Mouse (Mus musculus): ENCODE results near the gene Zc3h12a.

Gene Zc3h12a

DNA sequence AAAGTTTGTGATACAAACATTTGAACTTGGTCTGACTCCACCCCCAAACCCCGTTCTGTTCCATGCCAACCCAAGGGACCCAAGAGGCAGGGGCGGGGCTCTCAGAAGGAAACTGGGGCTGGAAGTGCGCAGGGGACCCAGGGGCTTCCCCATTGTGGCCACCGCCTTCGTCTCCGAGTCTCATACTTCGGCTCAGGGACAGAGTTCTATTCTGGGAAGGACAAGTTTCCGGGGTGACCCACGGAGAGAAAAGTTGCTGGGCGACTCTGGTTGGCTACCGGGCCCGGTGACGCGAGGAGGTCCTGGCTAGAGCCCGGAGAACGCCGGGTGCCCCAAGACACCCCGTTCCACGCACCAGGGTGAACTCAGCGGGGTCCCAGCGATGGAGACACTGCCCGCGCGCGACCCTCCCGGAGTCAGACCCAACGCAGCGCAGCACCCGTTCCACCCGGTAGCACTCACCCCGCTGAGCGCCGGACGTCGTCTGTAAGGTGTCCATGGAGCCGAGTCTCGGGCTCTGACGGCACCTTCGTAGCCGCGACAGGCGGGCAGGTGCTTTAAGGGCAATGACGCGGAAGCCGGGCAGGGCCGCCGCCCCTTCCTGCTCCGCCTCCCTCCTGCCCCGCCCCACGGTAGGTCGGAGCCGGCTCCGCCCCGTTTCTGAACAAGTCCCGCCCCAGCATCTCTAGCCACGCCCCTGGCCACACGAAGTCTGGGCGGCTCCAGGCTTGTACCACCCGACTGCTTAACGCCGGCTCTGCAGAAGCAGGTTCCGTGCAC lies at the start of gene Zc3h12a:
Zc3h12a (minus strand) TSS at position 536 of the 780 bp plus-strand sequence.
- CTCF ChIA-PET, result no interaction called here

GRCm38 (mm10) chr4:125176639-125177165 lies 49.1 kb upstream of the Zc3h12a start:
- CTCF ChIA-PET, result no interaction called here

- CTCF ChIA-PET, result no interaction called here
Observed at GRCm38 (mm10) chr4:125176190-125176589, 48.5 kb upstream of the Zc3h12a start.

- CTCF ChIA-PET, result no interaction called here
Observed at GRCm38 (mm10) chr4:125175591-125175990, 48.0 kb upstream of the Zc3h12a start.

GRCm38 (mm10) chr4:125174516-125175185 lies 47.0 kb upstream of the Zc3h12a start:
- CTCF ChIA-PET, result no interaction called here

- CTCF ChIA-PET, result no interaction called here
Observed at GRCm38 (mm10) chr4:125173150-125173549, 45.5 kb upstream of the Zc3h12a start.

- CTCF ChIA-PET, result no interaction called here
Observed at GRCm38 (mm10) chr4:125172736-125173135, 45.1 kb upstream of the Zc3h12a start.

GRCm38 (mm10) chr4:125167723-125168122 lies 40.1 kb upstream of the Zc3h12a start:
- CTCF ChIA-PET, result no interaction called here

GRCm38 (mm10) chr4:125164861-125165260 lies 37.2 kb upstream of the Zc3h12a start:
- CTCF ChIA-PET, result no interaction called here

DNA sequence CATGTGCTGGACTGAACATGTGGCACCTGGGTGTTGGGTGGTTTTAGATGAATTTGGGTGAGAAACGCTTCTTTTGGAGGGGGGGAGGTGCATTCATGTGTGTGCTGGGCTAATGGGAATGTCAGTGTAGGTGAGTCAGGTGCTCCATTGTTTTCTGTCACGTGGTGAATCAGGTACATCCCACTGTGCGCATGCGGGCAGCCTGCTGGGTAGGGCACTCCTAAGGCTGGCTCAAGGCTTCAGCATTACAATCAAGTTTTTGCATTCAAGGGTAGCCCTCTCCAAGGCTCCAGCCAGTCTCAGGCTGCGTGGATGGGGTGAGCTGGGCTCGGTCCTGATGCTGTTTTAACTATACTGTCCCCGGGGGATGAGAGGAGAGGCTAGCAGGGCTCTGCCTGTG lies 35.1 kb upstream of the Zc3h12a start:
- CTCF ChIA-PET, result no interaction called here

DNA sequence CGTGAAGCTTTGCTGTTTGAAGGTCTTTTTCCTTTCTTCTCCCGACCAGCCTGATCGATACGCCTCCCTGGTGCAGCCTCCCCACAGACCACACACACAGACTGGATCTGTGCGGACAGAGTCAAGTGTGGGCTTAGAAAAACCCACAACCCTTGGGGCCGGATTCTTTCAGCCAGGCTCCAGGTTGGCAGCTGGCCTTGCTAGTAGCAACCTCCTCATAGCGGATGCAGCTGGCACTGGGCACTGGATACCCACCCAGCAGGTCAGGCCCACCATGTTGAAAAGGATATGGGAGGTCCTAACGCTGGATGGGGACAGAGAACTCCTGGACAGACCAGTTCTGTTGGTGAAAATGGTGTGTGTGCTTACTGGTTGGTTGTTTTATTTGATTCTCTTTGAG lies 33.8 kb upstream of the Zc3h12a start:
- CTCF ChIA-PET, result no interaction called here

DNA sequence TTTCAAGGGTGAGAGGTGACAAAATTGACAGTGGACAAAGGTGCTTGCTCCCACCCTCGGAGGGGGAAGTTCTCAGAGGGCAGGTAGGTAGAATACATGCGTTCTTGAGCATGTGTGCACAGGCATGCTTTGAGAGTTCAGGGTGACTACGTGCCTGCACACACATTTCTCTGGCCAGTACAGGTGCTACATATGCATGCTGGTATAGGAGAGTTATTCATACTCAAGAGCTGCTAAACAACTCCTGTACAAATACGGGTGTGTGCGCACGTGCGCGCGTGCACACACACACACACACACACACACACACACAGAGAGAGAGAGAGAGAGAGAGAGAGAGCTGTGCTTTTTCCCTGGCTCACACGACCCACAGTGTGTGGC lies 33.3 kb upstream of the Zc3h12a start:
- CTCF ChIA-PET, result no interaction called here

DNA sequence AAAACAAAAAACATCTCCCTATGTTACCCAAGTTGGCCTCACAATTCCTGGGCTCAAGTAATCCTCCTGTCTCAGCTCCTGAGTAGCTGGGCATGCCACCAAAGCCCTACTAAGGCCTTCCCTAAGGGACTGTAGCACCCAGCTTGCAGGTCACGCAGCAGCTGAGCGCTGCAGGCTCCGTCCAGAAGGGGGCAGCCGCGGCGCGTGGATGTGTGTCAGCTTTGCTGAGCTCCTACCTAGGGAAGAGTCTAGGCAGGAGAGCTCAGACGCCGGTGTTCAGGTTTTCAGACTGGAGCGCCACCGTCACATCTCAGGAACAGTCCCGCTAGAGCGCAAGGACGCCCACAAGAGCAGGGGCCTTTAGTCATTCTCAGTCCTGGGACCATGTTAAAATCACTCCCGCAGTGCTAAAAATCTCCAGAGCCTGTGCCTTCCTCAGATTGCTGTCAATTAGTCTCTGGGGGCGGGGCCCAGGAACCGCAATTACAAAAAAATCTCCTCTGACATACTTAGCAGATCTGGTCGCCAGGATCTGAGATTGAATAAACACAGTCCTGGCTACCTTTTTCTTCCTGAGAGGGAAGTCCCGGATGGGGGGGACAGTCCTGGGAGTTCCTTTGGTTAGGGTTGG lies 32.8 kb upstream of the Zc3h12a start:
- CTCF ChIA-PET, result interaction anchor here (0.5 to 1.0 kb wide), 4 partner anchors 37 to 1448 kb away, joined by 3 to 7 read pairs (median 6); no protein-coding TSS in a partner anchor

- CTCF ChIA-PET, result interaction anchor here (0.6 kb wide), 1 partner anchor 112 kb away, joined by 8 read pairs; no protein-coding TSS in a partner anchor
Observed at GRCm38 (mm10) chr4:125158581-125159317, 31.1 kb upstream of the Zc3h12a start.

- CTCF ChIA-PET, result no interaction called here
Observed at GRCm38 (mm10) chr4:125158081-125158480, 30.4 kb upstream of the Zc3h12a start.

DNA sequence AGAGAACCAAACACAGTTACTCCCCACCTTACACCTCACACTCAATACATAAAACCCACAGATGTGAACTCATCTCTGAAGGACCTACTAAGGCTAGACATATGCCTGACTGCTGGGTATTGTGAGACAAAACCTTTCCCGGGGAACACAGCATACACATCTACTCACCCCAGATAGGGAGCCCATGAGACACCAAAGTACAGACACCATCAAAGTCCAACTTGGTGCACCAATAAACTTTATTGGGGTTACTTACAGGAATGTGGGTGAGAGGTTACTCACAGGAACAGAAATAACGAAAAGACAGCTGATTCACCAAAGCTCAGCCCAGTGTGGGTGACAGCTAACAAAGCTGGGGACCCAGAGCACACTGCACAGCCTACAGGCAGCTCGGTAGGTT lies 29.7 kb upstream of the Zc3h12a start:
- CTCF ChIA-PET, result no interaction called here

- CTCF ChIA-PET, result no interaction called here
Observed at GRCm38 (mm10) chr4:125155646-125156045, 28.0 kb upstream of the Zc3h12a start.

DNA sequence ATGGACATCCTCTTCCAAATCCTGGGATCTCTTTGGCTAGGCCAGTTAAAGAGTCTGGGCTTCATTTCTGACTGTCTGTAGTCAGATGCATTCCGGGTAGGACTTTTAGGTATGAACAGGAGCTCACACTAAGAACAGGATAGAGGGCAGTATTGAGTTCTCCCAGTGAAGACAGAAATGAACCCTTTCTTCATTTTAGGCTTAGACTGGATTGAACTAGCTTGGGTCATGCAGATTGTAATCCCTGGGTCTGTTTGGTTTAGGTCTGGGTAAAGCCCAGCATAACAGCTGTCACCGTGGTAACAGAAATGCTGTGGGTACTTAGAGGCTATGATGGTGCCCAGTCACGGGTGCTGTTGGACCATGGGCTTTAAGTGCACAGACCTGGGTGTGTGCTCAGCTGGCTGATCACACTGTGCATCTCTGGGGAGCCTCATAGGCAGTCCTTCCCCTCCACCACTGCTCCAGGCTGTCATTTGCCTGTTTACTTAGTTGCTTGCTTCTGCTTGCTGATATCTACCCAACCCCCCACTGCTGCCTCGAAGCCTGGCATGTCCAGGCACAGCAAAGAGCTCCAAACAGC lies 26.1 kb upstream of the Zc3h12a start:
- CTCF ChIA-PET, result no interaction called here

DNA sequence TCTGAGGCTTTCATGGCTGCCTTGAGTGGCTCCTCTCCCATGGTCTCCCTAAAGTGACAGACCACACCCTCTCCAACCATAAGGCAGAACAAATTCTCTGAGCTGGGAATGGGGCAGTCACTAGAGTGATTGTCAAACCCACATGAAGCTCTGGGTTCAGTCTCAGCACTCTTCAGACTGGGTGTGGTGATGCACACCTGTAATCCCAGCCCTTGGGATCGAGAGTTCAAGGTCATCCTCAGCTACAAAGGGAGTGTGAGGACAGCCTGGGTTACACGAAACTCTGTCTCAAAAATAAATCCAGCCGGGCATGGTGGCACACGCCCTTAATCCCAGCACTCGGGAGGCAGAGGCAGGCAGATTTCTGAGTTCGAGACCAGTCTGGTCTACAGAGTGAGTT lies 24.8 kb upstream of the Zc3h12a start:
- CTCF ChIA-PET, result no interaction called here

DNA sequence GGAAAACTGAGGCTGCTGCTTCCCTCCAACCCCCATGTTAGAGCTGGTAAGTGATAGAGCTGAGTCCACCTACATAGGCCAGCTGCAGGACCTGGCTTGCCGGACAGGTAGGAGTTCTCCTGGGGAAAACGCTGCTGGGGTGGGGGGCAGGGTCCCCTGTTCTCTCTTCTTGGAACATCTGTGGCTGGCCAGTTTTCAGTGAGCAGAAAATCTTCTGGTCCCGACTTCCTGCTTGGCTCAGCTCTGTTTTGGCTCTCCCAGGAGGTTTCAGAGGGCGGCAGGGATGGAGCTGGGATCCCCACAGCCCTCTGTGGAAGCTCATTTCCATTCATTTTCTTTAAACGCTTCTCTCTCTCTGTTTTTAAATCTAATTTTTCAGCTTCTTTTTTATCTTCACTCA lies 21.8 kb upstream of the Zc3h12a start:
- CTCF ChIA-PET, result no interaction called here

- CTCF ChIA-PET, result interaction anchor here (0.6 kb wide), 1 partner anchor 33 kb away, joined by 3 read pairs; no protein-coding TSS in a partner anchor
Observed at GRCm38 (mm10) chr4:125147970-125148369, 20.3 kb upstream of the Zc3h12a start.

DNA sequence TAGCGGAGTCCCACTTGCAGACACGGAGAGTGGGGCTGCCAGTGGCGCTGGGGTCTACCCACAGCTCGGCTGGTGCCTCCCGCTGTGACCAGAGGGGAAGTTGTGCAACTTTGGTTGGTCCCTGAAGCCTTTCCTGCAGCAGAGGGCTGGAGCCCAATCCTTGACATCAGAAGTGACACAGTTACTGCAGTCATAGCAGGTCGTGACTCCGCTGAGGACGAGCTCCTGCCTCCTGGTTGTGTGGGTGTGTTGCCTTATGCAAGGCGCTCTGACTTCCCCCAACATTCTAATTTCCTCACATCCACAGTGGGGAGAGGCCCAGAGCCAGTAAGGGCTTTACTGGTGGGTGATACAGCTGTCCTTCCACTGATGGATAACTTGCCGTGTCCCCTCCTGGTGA lies 17.6 kb upstream of the Zc3h12a start:
- CTCF ChIA-PET, result no interaction called here
